Mouse (Mus musculus) E14TG2a.4 (cell line): Measurements from ENCODE around the gene Prep.

Experiments
- H3K27me3 ChIP-seq: 2 replicates; pipeline ENCODE4 v1.6.1; 2014; ENCODE audit warnings: low read length, control low read depth; ENCODE audit not compliant: insufficient read depth
- H3K36me3 ChIP-seq: 2 replicates; pipeline ENCODE4 v1.6.1; 2014; ENCODE audit warnings: low read length, control low read depth; ENCODE audit not compliant: insufficient read depth
- H3K4me1 ChIP-seq: replicated peaks from 2 replicates; pipeline ENCODE4 v1.6.1; 2014; ENCODE audit warnings: low read depth, low read length, control low read depth
- H3K4me3 ChIP-seq: replicated peaks from 2 replicates; pipeline ENCODE4 v1.5.1; 2014; ENCODE audit warnings: mild to moderate bottlenecking, low read length
- H3K9me3 ChIP-seq: 2 replicates; pipeline ENCODE4 v1.6.1; 2014; ENCODE audit warnings: low read length, control low read depth
- CTCF ChIP-seq: conservative IDR thresholded peaks from 2 replicates; pipeline ENCODE4 v1.5.1; 2014; ENCODE audit warnings: low read length
- NANOG ChIP-seq: IDR thresholded peaks from 2 replicates; pipeline ENCODE4 v1.6.1; 2014; ENCODE audit warnings: borderline replicate concordance, low read length, mixed read lengths
- POU5F1 ChIP-seq: IDR thresholded peaks from 2 replicates; pipeline ENCODE4 v1.6.1; 2014; ENCODE audit warnings: low read length, borderline replicate concordance

Prep gene

DNA sequence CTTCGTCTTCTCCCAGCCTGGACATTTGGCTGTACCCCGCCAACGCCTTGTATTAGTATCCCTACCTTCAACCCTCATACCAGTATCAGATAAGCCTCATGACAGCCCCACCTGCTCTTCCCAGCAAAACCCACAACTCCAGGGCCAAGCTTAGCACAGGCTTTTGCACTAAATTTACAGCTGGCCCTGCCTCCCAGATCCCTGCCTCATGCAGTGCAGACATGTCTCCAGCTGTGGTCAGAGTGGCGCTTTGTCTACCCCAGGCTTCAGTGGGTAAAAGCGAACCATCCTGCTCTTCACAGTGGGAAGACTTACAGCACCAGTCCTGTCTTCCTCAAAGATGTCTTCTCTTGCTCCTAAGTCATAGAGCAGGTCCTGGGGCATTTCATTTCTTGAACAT, 49.8 kb downstream of the Prep start:
- TF ChIP-seq CTCF (no peak), POU5F1 (no peak), NANOG (no peak)
- peaks cover 8% of the 10 kb centered on the region for H3K9me3 ChIP-seq
- H3K36me3 ChIP-seq = peaks cover 90% of the 10 kb centered on the region
- H3K4me3 ChIP-seq = no peak overlapping the region
- H3K27me3 ChIP-seq = no peaks in the 10 kb centered on the region
- H3K4me1 ChIP-seq = peaks cover 12% of the 10 kb centered on the region

DNA sequence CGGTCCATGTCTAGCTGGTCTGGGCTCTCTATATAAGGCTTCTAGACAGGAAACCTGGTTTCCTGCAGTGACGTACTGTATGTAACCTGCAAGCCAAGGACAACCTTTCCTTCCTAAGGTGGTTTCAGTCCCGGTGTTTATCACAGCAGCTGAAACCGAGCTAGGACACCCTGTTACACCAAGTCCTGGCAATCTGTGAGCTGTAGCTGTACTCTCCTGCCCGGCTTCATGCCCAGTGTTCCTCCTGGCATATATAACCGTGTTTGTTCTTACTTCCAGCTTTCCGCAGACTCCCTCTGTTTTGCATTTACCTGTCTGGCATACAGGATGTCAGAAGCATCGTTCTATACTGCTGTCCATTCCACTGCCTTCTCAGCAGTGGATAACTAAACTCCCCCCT, 51.4 kb downstream of the Prep start:
- TF ChIP-seq POU5F1 (no peak), NANOG (no peak), CTCF (no peak)
- H3K4me1 ChIP-seq = peaks cover 28% of the 10 kb centered on the region
- H3K27me3 ChIP-seq = no peaks in the 10 kb centered on the region
- peaks cover 91% of the 10 kb centered on the region for H3K36me3 ChIP-seq
- peaks cover 8% of the 10 kb centered on the region for H3K9me3 ChIP-seq
- H3K4me3 ChIP-seq = no peak overlapping the region

DNA sequence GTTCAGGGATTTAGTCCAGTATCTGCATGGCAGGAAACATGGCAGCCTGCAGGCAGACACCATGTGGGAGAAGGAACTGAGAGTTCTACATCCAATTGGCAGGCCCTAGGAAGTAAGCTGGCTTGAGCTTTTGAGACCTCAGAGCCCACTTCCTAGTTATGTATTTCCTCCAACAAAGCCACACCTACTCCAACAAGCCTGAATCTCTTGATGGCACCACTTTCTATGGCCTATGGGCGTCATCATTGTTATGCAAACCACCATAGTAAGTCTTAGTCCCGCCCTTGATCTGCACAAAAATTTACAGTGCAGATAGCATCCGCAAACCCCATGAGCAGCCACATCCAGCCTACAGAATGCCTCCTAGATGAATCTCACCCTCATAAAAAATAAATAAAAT, 54.6 kb downstream of the Prep start:
- 0 out of 2 replicates have a peak, but pooled peaks cover under 1% of the 10 kb centered on the region for H3K9me3 ChIP-seq
- peaks cover 90% of the 10 kb centered on the region for H3K36me3 ChIP-seq
- no peaks in the 10 kb centered on the region for H3K27me3 ChIP-seq
- H3K4me1 ChIP-seq = peaks cover 30% of the 10 kb centered on the region
- TF ChIP-seq CTCF (no peak), NANOG (no peak), POU5F1 (peak; percentile 79; the same call in 1 of the 2 replicates)
- no peak overlapping the region for H3K4me3 ChIP-seq

DNA sequence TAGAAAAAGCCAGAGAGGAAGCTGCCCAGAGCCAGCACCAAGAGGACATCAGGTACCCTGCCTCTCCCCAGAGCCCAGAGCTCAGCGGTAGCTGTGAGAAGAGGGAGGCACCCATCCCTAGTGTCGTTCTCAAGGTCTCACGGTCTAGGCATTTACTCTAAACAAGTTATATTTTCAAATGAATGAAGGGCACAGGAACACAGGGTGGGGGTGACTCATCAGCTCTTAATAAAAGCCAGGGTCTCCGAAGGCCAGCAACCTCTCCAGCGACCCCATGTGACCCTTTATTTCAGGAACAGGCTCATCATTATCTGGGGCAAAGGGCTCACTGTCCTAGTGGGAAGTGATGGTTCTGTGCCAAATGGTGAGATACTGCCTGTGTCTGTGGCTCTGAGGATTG, 55.5 kb downstream of the Prep start:
- H3K4me1 ChIP-seq = peaks cover 30% of the 10 kb centered on the region
- TF ChIP-seq POU5F1 = no peak
- TF ChIP-seq NANOG = no peak
- no peak for TF ChIP-seq CTCF
- no peak overlapping the region for H3K4me3 ChIP-seq
- H3K36me3 ChIP-seq = peaks cover 90% of the 10 kb centered on the region
- no peaks in the 10 kb centered on the region for H3K27me3 ChIP-seq
- no peaks in the 10 kb centered on the region for H3K9me3 ChIP-seq

DNA sequence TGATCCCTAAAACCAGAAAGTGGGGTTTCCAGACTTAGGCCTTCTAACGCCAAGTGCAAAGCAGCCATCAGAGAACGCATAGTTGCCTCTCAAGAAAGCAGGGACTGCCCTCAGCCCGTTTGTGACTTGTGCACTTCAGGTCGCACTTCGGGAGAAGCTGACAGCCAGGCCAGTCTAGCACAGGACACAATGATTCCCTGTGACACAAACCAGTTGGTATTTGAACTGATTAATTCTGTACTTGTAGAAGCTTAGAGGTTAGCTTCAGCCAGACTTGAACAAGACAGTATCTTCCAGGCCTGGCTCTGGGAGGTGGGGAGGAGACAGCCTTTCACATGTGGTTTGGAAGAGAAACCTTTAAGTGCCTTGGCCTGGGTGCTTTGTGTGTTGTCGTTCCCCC, 56.0 kb downstream of the Prep start:
- Histone ChIP-seq H3K4me1 (peaks cover 30% of the 10 kb centered on the region), H3K9me3 (no peaks in the 10 kb centered on the region), H3K36me3 (peaks cover 90% of the 10 kb centered on the region), H3K4me3 (no peak overlapping the region), H3K27me3 (no peaks in the 10 kb centered on the region)
- TF ChIP-seq CTCF (no peak), POU5F1 (no peak), NANOG (no peak)

DNA sequence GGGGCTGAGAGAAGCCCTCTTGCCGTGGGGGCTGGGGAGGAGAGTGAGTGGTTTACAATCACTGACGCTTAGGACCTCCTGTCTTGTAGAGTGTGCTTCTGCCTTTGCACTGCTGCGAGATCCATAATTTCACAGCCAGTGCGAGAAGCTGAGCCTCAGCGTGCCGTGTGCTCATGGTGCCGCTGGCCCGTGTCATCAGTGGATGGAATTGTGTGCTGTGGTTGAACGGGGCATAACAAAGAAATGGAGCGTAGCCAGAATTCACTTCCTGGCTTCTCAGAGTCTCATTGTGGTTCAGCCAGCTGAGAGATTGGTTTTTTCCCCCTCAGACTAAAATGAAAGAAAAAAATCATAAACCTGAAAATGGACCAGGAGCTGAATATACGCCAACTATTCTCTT, 62.1 kb downstream of the Prep start:
- TF ChIP-seq POU5F1 (no peak), NANOG (no peak), CTCF (no peak)
- Histone ChIP-seq H3K27me3 (no peaks in the 10 kb centered on the region), H3K4me1 (peaks cover 8% of the 10 kb centered on the region), H3K4me3 (no peak overlapping the region), H3K9me3 (peaks cover 8% of the 10 kb centered on the region), H3K36me3 (peaks cover 77% of the 10 kb centered on the region)

DNA sequence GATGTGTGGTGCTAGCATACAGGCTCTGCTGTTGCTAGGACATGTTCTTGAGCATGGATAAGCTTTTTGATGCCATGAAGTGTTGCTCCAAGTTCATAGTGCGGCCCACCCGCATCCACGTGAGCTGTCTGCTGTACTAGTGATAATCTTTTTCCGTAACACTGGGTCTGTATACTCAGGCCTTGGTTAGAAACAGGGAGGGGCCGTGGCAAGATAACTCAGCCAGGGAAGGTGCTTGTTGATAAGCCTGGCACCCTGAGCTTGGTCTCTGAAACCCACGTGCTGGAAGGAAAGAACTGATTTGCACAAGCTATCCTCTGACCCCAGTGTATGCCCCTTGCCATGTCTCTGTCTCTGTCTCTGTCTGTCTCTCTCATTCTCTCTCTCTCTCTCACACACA, 63.0 kb downstream of the Prep start:
- H3K4me1 ChIP-seq = peaks cover 8% of the 10 kb centered on the region
- peaks cover 77% of the 10 kb centered on the region for H3K36me3 ChIP-seq
- no peaks in the 10 kb centered on the region for H3K27me3 ChIP-seq
- H3K4me3 ChIP-seq = no peak overlapping the region
- TF ChIP-seq POU5F1 (no peak), NANOG (no peak), CTCF (no peak)
- peaks cover 17% of the 10 kb centered on the region for H3K9me3 ChIP-seq

DNA sequence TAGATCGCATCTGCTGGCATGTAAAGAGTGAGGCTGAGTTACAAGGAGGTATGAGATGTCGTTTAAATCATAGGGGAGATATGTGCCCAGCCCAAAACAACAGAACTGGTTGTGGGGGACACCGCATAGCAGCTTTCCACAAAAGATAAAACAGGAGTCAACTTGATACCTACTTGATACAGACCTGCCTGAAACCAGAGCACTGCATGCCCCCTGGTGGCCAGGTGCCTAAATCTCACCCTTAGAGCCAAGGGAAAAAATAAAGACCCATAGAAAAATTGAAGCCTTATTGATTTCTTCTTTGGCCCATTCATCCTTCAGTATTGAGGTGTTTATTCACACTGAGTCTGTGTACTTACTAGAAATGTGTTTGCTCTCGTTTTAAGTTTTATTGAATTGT, 65.4 kb downstream of the Prep start:
- H3K4me1 ChIP-seq = peaks cover 11% of the 10 kb centered on the region
- no peaks in the 10 kb centered on the region for H3K27me3 ChIP-seq
- no peak overlapping the region for H3K4me3 ChIP-seq
- TF ChIP-seq NANOG (no peak), CTCF (peak; percentile 80), POU5F1 (no peak)
- H3K9me3 ChIP-seq = peaks cover 32% of the 10 kb centered on the region
- peaks cover 78% of the 10 kb centered on the region for H3K36me3 ChIP-seq

DNA sequence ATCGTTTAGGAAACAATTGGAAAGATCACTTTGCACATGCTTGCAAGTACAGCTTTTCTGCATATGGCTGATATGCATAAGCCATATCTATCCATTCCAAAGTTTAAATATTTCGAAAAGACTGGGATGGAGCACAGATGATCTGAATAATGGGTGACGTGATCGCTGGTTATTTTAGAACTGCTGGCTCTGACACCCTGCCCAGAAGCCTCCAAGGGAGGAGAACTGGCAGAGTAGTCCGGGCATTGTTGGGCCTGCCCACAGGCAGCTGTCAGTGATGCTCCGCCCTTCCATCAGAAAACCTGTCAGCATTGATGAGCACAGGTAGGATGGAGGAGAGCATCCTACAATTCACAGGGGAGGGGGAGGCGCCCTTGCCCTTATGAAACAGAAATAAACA, 69.8 kb downstream of the Prep start:
- peaks cover 32% of the 10 kb centered on the region for H3K9me3 ChIP-seq
- H3K36me3 ChIP-seq = peaks cover 62% of the 10 kb centered on the region
- TF ChIP-seq CTCF = no peak
- TF ChIP-seq POU5F1 = no peak
- TF ChIP-seq NANOG = no peak
- H3K4me3 ChIP-seq = no peak overlapping the region
- no peaks in the 10 kb centered on the region for H3K27me3 ChIP-seq
- H3K4me1 ChIP-seq = peaks cover 19% of the 10 kb centered on the region
